Mouse (Mus musculus): ENCODE data around the gene Mctp1.
"Not testable (repeated sequence)": the region's sequence is repeated elsewhere in the genome, so short reads cannot be mapped to it uniquely, and the experiment has no call there.

The Mctp1 gene

DNA sequence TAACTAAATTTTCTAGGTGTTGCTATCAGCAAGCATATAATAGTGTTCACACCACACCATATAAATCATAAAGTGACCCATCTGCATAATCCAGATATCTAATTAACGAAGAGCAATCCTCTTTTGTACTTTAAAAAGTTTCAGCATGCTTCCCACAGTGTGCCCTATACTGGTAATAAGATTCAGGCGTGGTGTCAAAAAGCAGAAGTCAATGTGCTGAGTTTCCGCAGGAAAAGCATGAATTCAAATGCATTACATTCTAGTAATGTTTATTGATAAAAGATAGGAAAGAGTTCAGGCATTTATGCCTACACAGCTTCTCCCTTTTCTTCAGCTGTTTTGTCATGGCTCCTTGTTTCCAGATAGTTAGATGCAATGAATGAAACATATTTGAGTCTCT is 544.8 kb downstream of the Mctp1 start:
- no peak for DNase-seq (ENCODE audit: low read depth, low spot score)

DNA sequence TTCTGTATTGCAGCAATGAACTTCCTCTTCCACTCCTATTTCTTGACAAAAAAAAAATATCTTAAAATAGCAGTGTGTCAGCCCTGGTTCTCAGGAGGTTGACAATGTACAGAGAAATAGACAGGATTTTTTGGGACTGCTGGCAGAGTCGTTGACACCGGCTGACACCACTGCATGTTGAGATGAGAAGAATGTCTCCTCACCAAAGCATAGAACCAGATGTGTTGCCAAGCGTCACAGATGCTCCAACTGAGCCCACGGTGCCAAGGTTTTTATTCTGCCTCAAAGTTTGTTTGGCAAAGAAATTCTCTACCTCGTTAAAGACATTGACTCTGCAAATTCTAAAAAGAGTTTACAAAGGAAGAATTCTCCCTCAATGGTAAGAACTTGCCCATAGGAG is 548.6 kb downstream of the Mctp1 start:
- DNase-seq (ENCODE audit: low read depth, low spot score) = no peak

DNA sequence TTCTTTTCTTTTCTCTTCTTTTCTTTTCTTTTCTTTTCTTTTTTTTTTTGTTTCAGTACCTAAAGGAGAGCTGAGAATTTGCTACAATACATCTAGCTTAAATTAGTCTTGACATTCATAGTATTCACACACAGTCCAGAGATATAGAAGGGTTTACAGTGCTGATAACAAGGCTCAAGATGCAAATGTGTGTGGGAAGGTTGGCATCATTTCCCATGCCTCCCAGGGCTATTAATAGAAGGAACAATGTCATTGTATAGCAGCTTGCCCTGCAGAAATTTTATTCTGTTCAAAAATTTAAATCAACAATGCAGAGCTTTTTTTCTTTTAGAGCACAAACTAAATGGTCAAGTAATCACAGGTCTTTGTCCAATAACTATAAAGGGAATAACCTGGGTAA is 564.9 kb downstream of the Mctp1 start:
- no peak for DNase-seq (ENCODE audit: low read depth, low spot score)

DNA sequence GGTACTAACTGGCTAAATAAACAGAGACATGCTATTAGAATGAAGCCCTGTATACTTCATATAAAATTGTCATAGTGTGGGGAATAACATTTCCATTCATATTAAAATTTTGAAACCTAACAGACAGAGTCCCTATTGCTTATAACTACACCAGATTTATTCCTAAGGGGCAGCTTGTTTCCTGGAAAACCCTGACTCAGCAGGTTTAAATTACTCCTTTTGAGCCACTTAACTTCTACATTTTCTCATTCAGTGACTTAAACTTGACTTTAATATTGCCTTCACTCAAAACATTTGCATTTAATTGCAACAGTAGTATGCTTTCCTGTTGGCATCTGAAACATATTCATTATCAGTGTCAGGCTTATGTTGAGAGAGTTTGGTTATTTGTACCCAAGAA is 583.3 kb downstream of the Mctp1 start:
- no peak for DNase-seq (ENCODE audit: low read depth, low spot score)

DNA sequence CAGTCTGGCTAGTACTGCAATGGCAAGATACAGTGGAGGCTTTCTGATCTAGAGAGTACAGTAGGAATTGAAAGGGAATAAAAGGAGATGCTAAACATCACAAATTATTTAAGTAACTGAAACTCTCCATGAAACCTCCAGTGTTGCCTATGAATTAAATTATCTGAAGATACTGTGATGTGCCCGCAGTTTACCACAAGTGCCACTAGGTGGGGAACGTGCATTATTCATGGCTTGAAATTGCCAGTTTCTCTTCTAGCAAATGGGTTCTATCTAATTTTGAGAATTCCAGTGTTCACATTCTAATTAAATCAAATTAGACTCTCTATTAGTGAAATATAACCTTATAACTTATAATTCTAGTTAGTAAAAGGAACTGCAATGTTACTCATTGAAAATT is 585.1 kb downstream of the Mctp1 start:
- DNase-seq (ENCODE audit: low read depth, low spot score) = peak; percentile 54

DNA sequence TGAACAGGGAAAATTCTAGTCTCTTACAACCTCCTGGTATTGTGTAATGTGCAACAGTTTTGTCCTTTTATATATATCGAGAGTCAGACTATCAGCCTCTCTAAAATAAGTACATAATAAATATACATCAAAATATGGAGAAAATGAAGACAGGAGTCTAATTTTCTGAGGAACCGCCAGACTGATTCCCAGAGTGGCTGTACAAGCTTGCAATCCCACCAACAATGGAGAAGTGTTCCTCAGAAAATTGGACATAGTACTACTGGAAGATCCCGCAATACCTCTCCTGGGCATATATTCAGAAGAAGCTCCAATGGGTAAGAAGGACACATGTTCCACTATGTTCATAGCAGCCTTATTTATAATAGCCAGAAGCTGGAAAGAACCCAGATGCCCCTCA is 586.7 kb downstream of the Mctp1 start:
- not testable (repeated sequence) for DNase-seq (ENCODE audit: low read depth, low spot score)

DNA sequence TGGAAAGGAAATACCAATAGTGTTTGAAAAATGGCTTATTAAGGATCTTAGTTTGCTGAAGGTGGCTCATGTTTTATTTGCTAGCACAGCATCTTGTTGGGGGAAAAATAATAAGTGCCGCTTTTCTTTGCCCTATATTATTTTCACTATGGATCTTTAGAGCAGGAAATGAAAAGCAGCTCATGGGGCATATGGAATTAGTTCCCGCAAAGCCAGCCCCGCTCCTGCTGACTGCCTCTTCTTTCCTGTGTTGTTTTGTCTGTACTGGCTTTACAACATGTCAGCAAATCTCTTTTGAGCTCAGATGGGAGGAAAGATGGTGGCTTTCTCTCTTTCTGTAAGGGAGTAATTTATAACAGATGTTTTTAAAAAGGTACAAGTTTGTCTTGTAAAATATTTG is 618.3 kb downstream of the Mctp1 start:
- peak; percentile 25 for DNase-seq (ENCODE audit: low read depth, low spot score)

DNA sequence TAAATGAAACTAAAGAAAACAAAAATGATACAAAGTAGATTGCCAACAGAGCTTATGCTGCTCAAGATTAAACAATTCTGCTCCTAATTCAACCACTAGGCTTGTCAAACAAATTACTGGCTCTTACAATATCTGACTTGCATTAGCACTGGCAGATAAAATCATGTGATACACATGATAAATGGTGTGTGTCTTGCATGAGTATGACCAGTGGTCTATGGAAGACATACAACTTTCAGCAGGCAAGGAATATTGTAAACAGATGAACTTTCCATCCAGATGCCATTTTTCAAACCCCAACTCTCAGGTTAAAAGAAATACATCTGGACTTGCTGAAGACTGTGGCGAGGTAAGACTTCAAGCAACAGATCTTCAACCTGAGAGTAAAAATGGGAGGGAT is 619.3 kb downstream of the Mctp1 start:
- peak; percentile 46 for DNase-seq (ENCODE audit: low read depth, low spot score)

DNA sequence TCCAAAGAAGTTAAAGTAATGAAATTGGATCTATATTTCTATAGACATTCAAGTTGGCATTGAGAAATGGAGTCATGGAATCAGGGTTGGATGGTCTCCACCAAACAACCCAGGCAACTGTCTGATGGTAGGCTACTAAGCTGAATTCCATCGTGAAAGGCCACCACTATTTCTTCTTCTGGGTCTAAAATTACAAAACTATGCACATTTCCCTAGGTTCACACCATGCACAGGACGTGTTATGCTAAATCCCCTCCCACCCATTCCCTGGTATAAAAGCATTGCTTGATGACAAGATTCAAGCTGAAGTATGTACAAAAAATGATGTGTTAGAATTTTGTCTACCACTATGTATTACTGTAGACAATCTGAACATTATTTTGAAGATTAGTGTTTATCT is 634.5 kb downstream of the Mctp1 start:
- no peak for DNase-seq (ENCODE audit: low read depth, low spot score)

DNA sequence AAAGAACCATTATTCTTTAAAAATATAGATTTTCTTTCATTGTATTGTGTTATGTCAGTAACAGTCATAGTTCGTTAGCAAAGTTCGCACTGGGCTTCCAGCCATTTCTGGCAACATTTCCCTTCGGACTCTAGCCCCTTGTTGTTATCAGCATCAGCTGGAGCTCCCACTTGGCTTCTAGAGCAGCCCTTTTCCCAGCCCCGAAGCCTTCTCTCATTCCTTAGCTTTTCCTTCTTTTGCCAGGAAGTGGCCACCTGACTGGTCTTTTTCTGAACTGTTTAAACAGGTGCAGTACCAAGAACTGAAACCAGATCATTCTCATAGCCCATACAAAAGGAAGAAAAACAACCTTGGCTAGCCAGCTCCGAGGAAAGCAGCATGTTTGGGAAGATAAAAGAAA is 645.3 kb downstream of the Mctp1 start:
- DNase-seq (ENCODE audit: low read depth, low spot score) = no peak

DNA sequence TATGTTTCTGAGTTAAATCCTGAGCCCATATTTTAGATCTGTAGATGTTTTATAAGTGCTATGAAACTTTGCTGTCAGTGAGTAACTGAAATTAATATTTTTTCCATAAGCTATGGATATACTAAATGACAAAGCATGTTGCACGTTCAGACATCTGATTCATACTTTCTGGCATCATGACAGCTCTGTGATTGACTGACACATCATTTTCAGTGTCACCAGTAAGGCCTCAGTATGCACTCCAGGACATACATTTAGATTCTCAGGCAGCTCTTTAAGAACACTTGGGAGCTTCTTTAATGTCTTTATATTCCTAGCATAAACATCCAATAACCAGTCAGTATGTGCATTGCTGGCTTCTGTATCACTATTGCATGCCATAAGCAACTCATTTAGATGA is 659.0 kb downstream of the Mctp1 start:
- no peak for DNase-seq (ENCODE audit: low read depth, low spot score)

DNA sequence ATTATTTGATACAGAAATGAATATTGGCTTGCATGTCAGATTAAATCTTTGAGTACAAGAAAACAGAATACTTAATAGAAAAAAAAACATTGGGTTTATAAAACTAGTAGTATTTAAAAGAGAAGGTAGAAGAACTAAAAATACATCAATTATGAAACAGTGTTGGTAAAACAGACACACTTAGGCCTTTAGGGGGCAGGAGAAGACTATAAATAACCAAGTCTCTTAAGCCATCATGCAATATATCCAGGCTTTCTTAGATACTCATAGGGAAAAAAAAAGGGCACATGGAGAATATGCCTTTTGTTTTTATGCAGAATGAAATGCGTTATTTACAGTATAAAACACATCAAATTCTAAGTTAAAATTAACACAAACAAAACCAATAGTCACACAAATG is 661.0 kb downstream of the Mctp1 start:
- peak; percentile 18 for DNase-seq (ENCODE audit: low read depth, low spot score)

DNA sequence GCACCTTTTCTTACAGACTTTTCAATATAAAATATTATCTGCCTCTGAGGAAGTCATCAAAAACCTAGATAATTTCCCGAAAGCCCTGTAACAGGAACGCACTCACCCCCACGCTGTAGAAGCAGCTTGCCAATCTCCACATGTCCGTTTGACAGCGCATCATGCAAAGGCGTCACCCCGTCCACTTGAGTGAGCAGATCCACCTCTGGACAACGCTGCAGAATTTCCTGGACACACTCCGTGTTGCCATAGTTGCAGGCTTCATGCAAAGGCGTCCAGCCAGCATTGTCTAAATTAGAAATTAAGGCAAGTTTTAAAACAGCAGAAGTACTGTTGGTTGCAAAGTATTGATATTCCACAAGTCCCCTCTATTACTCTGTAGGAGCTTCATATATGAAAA is 662.1 kb downstream of the Mctp1 start:
- DNase-seq (ENCODE audit: low read depth, low spot score) = peak; percentile 10

DNA sequence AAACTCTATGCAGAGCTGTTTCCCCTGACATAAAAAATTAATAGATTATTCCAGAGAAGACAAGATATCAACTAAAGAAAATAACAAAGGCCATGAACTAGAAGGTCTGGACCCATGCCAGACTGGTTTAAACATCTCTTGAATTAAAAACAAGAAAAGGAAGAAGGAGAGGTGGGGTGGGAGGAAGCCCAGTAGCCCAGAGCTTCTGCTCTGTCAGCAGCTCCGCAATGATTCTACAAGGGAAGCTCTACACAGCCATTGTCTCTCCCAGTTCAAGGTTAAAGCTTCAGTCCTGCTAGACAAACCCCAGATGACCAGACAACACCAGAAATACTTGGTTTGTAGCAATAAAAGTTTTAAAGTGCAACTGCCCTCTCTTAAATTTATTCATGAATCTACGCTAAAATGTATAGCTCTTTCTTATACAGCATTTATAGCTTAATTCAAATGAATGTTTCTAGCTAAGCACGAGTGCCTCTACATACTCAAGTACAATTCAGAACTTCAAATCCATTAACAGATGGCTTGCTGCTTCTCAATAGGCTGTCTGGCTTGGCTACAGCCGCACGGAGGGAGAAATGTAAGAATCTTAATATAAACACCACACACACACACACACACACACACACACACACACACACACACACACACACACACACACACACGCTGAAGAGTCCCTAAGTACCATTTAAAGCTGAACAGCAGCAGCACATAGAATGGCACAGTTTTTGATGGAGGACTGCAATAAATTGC is 663.0 kb downstream of the Mctp1 start:
- no peak for DNase-seq (ENCODE audit: low read depth, low spot score)

DNA sequence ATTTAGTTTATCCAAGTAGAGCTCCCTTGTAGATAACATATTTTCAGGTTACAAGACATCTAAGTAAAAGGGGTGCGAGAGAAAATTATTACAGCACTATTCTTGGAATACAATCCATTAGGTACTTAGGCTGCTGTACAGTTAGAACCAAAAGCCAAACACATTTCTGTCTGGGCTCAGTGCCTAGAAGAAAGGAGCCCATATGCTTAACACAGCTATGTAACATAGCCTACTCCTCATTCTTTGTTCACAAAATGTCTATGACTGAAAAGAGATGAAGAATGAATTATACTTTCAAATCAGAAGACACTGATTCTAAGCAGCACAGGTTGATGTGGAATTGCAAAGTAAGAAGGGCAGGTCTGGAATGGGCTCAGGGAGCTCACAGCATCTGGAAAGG is 664.1 kb downstream of the Mctp1 start:
- DNase-seq (ENCODE audit: low read depth, low spot score) = no peak

DNA sequence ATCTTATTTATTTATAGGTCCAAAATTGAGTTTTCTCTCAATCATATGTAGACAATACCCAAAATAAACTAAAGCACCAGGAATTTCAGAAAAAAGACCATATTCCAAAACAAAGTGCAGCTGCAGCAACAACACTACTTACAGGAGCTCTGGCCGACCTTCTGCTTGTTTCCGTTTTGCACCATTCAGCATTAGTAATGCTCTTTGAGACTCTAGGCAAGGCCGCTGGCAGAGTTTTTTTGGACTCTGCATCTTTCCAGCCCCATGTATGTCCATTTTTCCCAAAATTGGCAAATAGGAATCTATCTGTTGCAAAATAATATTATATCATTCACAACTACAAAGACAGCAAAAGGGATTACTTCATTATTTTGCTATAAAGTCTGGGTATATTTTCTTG is 665.4 kb downstream of the Mctp1 start:
- no peak for DNase-seq (ENCODE audit: low read depth, low spot score)

DNA sequence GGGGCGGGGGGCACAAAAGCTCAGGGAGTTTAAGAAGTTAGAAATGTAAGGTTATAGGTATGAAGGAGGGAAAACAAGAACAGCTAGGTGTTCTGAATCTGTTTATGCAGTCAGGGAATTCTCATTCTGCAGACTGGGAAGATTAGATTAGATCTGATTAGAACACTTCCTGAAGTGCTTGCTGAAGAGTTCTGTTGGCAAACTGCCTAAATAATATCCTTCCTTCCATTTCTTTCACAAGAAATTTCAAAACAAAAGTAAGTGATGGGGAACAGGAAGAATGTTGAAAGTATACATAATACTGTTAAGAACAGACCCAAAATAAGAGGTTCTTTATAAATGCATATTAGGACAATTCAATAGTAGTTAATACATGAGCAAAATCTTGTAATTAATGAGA is 678.9 kb downstream of the Mctp1 start:
- DNase-seq (ENCODE audit: low read depth, low spot score) = no peak

DNA sequence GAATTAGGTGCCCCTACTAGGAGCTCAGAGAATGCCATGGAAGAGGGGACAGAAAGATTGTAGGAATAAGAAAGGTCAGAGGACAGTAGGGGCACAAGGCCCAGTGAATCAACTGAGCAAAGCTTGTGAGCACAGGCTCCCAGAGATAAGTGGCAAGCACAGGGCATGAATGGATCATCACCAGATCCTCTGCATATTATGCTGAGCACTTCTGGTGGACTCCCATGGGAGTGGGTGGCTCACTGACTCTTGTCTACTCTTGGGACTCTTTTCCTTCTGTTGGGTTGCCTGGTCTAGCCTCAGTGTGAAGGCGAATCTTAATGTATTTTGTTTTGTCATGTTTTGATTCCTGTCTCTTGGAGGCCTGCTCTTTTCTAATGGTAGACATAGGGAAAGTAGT is 684.5 kb downstream of the Mctp1 start:
- DNase-seq (ENCODE audit: low read depth, low spot score) = no peak

DNA sequence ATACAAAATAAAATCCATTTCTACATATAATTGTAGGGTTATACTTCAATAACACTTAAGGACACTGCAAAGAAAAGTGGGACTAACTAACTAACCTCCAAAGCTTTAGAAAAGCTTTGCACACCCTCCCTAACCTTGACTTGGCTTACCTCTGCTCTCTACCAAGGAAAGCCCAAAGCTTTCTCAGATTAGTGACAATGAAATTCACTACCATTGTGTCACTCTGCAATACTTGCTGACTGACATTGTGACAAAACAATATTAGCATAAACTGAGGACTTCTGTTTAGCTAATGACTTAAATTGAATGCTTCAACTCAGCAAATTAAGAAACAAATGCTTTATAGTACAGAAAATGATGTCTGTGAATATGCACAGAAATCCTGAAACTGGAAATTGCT is 687.7 kb downstream of the Mctp1 start:
- DNase-seq (ENCODE audit: low read depth, low spot score) = no peak

Measured in mesoderm, embryonic 11.5 days (tissue).